Mouse (Mus musculus) limb, embryonic 10.5 days (tissue): Measurements from ENCODE around the gene Stxbp3. TPM values are rescaled to one million over a fixed set of nuclear protein-coding genes. Genes with fewer than 3 reads are reported as not detected.

ENCODE experiments used
- DNase-seq: peaks from one replicate; pipeline ENCODE4 v3.0.0-alpha.2; 2017; ENCODE audit warnings: low spot score
- H3K27ac ChIP-seq: fragments of 300-500 bp; sonication (generic); 2 replicates; pipeline ENCODE4 v1.5.1; 2016; ENCODE audit warnings: mild to moderate bottlenecking
- H3K27me3 ChIP-seq: fragments of 300-500 bp; sonication (generic); 2 replicates; pipeline ENCODE4 v1.6.1; 2016; ENCODE audit warnings: low read depth, mild to moderate bottlenecking; ENCODE audit not compliant: poor library complexity, severe bottlenecking
- H3K36me3 ChIP-seq: fragments of 300-500 bp; sonication (generic); 2 replicates; pipeline ENCODE4 v1.6.1; 2016; ENCODE audit warnings: mild to moderate bottlenecking, moderate library complexity
- H3K4me1 ChIP-seq: fragments of 300-500 bp; sonication (generic); 2 replicates; pipeline ENCODE4 v1.6.1; 2016
- H3K4me3 ChIP-seq: fragments of 300-500 bp; sonication (generic); 2 replicates; pipeline ENCODE4 v1.5.1; 2016; ENCODE audit warnings: mild to moderate bottlenecking, moderate library complexity
- H3K9me3 ChIP-seq: fragments of 300-500 bp; sonication (generic); replicated peaks from 2 replicates; pipeline ENCODE4 v1.6.1; 2016; ENCODE audit warnings: mild to moderate bottlenecking
- WGBS: fragments of 180-500 bp; shearing (Covaris S2); methylation state at CpG from one replicate; pipeline ENCODE4 v1.1.7; 2016; 5-methylcytosine and 5-hydroxymethylcytosine counted together
- polyA plus RNA-seq: library from polyadenylated mRNA; unstranded; fragments of >200 nt; fragmentation: Nextera tagmentation; extraction: Ambion mirVana; gene quantifications from 2 replicates; pipeline ENCODE4 v1.2.1, GENCODE M21; 2016

Stxbp3 gene
- polyA plus RNA-seq, 1 experiment from 2014 or later: 24.6 TPM

GRCm38 (mm10) chr3:108788455-108788794, 51.9 kb downstream of the Stxbp3 start:
- DNase-seq: no peak
- Histone ChIP-seq H3K9me3 (0 out of 2 replicates have a peak, but pooled peaks cover 6% of the 10 kb centered on the region), H3K4me1 (peaks cover 55% of the 10 kb centered on the region), H3K27me3 (no peaks in the 10 kb centered on the region), H3K4me3 (no peak overlapping the region), H3K27ac (peak overlapping the region; percentile 73; the same call in 1 of the 2 replicates), H3K36me3 (peaks cover 17% of the 10 kb centered on the region)
- 86% methylated on average over 4 of the region's 4 CpGs for WGBS

- 33% methylated on average over 12 of the region's 12 CpGs for WGBS
- Histone ChIP-seq H3K36me3 (peaks cover 17% of the 10 kb centered on the region), H3K9me3 (0 out of 2 replicates have a peak, but pooled peaks cover 6% of the 10 kb centered on the region), H3K27me3 (no peaks in the 10 kb centered on the region), H3K4me3 (no peak overlapping the region), H3K4me1 (peaks cover 55% of the 10 kb centered on the region), H3K27ac (peak overlapping the region; percentile 73)
- DNase-seq: peak; percentile 54
Observed at GRCm38 (mm10) chr3:108787754-108788454, 52.4 kb downstream of the Stxbp3 start.

- no peaks in the 10 kb centered on the region for H3K27me3 ChIP-seq
- H3K4me1 ChIP-seq: peaks cover 53% of the 10 kb centered on the region
- DNase-seq: no peak
- 0 out of 2 replicates have a peak, but pooled peaks cover 6% of the 10 kb centered on the region for H3K9me3 ChIP-seq
- H3K27ac ChIP-seq: no peak overlapping the region
- 0 out of 2 replicates have a peak, but pooled peaks cover 9% of the 10 kb centered on the region for H3K36me3 ChIP-seq
- H3K4me3 ChIP-seq: no peak overlapping the region
- 89% methylated on average over 6 of the region's 6 CpGs for WGBS
Observed at GRCm38 (mm10) chr3:108786520-108786919, 53.8 kb downstream of the Stxbp3 start.

GRCm38 (mm10) chr3:108782364-108782895, 57.9 kb downstream of the Stxbp3 start:
- WGBS: 75% methylated on average over 6 of the region's 6 CpGs
- Histone ChIP-seq H3K9me3 (0 out of 2 replicates have a peak, but pooled peaks cover 6% of the 10 kb centered on the region), H3K36me3 (0 out of 2 replicates have a peak, but pooled peaks cover 9% of the 10 kb centered on the region), H3K4me1 (peaks cover 24% of the 10 kb centered on the region), H3K4me3 (no peak overlapping the region), H3K27ac (peak overlapping the region; percentile 43), H3K27me3 (no peaks in the 10 kb centered on the region)
- no peak for DNase-seq

- no peak for DNase-seq
- WGBS: 93% methylated on average over 5 of the region's 5 CpGs
- H3K36me3 ChIP-seq: 0 out of 2 replicates have a peak, but pooled peaks cover 9% of the 10 kb centered on the region
- H3K4me1 ChIP-seq: peaks cover 22% of the 10 kb centered on the region
- H3K9me3 ChIP-seq: 0 out of 2 replicates have a peak, but pooled peaks cover 6% of the 10 kb centered on the region
- H3K27me3 ChIP-seq: no peaks in the 10 kb centered on the region
- no peak overlapping the region for H3K4me3 ChIP-seq
- peak overlapping the region; percentile 50; the same call in 1 of the 2 replicates for H3K27ac ChIP-seq
Observed at GRCm38 (mm10) chr3:108781884-108782270, 58.4 kb downstream of the Stxbp3 start.

- H3K27ac ChIP-seq: peak overlapping the region; percentile 50
- H3K4me3 ChIP-seq: no peak overlapping the region
- 0 out of 2 replicates have a peak, but pooled peaks cover 9% of the 10 kb centered on the region for H3K36me3 ChIP-seq
- 0 out of 2 replicates have a peak, but pooled peaks cover 1% of the 10 kb centered on the region for H3K27me3 ChIP-seq
- WGBS: 72% methylated on average over 10 of the region's 10 CpGs
- H3K4me1 ChIP-seq: peaks cover 22% of the 10 kb centered on the region
- 0 out of 2 replicates have a peak, but pooled peaks cover 6% of the 10 kb centered on the region for H3K9me3 ChIP-seq
- no peak for DNase-seq
Observed at GRCm38 (mm10) chr3:108781238-108781883, 59.0 kb downstream of the Stxbp3 start.

GRCm38 (mm10) chr3:108778761-108779540, 61.4 kb downstream of the Stxbp3 start:
- DNase-seq: no peak
- Histone ChIP-seq H3K27me3 (0 out of 2 replicates have a peak, but pooled peaks cover 10% of the 10 kb centered on the region), H3K9me3 (no peaks in the 10 kb centered on the region), H3K4me1 (peaks cover 25% of the 10 kb centered on the region), H3K36me3 (no peaks in the 10 kb centered on the region), H3K27ac (no peak overlapping the region), H3K4me3 (no peak overlapping the region)
- 71% methylated on average over 4 of the region's 4 CpGs for WGBS

- no peak overlapping the region for H3K4me3 ChIP-seq
- 93% methylated on average over 3 of the region's 3 CpGs for WGBS
- H3K27me3 ChIP-seq: 0 out of 2 replicates have a peak, but pooled peaks cover 15% of the 10 kb centered on the region
- no peak overlapping the region for H3K27ac ChIP-seq
- H3K36me3 ChIP-seq: no peaks in the 10 kb centered on the region
- DNase-seq: no peak
- peaks cover 27% of the 10 kb centered on the region for H3K4me1 ChIP-seq
- no peaks in the 10 kb centered on the region for H3K9me3 ChIP-seq
Observed at GRCm38 (mm10) chr3:108772811-108773210, 67.5 kb downstream of the Stxbp3 start.

- no peak for DNase-seq
- Histone ChIP-seq H3K9me3 (no peaks in the 10 kb centered on the region), H3K4me1 (peaks cover 27% of the 10 kb centered on the region), H3K27ac (no peak overlapping the region), H3K27me3 (0 out of 2 replicates have a peak, but pooled peaks cover 15% of the 10 kb centered on the region), H3K4me3 (no peak overlapping the region), H3K36me3 (no peaks in the 10 kb centered on the region)
- 91% methylated on average over 13 of the region's 13 CpGs for WGBS
Observed at GRCm38 (mm10) chr3:108772211-108772610, 68.1 kb downstream of the Stxbp3 start.

- peaks cover 24% of the 10 kb centered on the region for H3K4me1 ChIP-seq
- H3K27me3 ChIP-seq: 0 out of 2 replicates have a peak, but pooled peaks cover 12% of the 10 kb centered on the region
- no peaks in the 10 kb centered on the region for H3K36me3 ChIP-seq
- H3K9me3 ChIP-seq: no peaks in the 10 kb centered on the region
- peak; percentile 69 for DNase-seq
- H3K27ac ChIP-seq: peak overlapping the region; percentile 67
- no peak overlapping the region for H3K4me3 ChIP-seq
- WGBS: 31% methylated on average over 6 of the region's 6 CpGs
Observed at GRCm38 (mm10) chr3:108770725-108771368, 69.5 kb downstream of the Stxbp3 start.

- no peak for DNase-seq
- H3K27ac ChIP-seq: no peak overlapping the region
Observed at GRCm38 (mm10) chr3:108769547-108769946, 70.8 kb downstream of the Stxbp3 start.

GRCm38 (mm10) chr3:108767416-108767815, 72.9 kb downstream of the Stxbp3 start:
- H3K4me3 ChIP-seq: no peak overlapping the region
- 0 out of 2 replicates have a peak, but pooled peaks cover 6% of the 10 kb centered on the region for H3K27me3 ChIP-seq
- peaks cover 24% of the 10 kb centered on the region for H3K4me1 ChIP-seq
- H3K36me3 ChIP-seq: no peaks in the 10 kb centered on the region
- 86% methylated on average over 10 of the region's 10 CpGs for WGBS
- no peak overlapping the region for H3K27ac ChIP-seq
- no peaks in the 10 kb centered on the region for H3K9me3 ChIP-seq
- no peak for DNase-seq

More at GRCm38 (mm10) chr3:108769547-108769946, 70.8 kb downstream of the Stxbp3 start:
- Histone ChIP-seq H3K9me3 (no peaks in the 10 kb centered on the region), H3K4me3 (no peak overlapping the region), H3K27me3 (0 out of 2 replicates have a peak, but pooled peaks cover 9% of the 10 kb centered on the region), H3K4me1 (peaks cover 24% of the 10 kb centered on the region), H3K36me3 (no peaks in the 10 kb centered on the region)
- WGBS: 77% methylated on average over 6 of the region's 6 CpGs
